Mouse (Mus musculus): ENCODE measurements around the gene Eif2s1. TPM values are rescaled to one million over a fixed set of nuclear protein-coding genes. Genes with fewer than 3 reads are reported as not detected.
"Not testable (repeated sequence)": the region's sequence is repeated elsewhere in the genome, so short reads cannot be mapped to it uniquely, and the experiment has no call there.

Gene Eif2s1
- polyA plus RNA-seq, 1 experiment, result 30.1 TPM

DNA sequence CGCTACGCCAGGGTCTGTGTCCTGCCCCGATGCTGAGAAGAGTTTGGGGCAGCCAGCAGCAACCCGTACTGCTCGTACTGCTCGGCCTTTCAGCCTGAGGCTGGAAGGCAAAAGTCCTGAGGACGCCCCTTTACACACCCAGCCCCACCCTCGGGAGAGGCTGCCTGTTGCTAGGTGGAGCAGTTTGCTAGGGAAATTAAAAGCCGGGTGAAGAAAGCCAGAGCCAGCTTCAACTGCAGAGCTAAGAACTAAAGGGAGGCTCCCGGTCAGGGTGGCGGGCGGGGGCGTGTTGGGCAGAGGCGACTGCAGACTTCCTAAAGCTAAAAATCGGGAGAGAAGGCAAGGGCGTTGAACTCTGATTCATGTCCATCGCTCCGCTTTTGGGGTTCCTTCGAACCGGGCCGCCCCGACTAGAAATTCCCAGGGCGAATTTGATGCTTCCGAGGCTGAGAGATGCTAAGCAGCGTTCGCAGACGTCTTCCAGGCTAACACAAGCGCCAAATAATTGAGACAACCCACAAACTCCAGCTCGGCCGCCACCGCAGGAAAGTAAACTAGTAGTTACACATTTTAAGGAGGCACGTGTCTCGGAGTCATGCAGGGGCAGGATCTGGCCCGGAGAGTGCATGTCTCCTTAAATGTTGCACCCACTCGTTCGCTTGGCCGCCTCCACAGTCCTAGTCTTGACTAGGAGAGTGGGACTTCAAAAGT lies 50.2 kb downstream of the Eif2s1 start:
- peak; percentile 27 to 53 for DNase-seq (ENCODE audit: extremely low spot score in 1 of 2, low spot score in 1 of 2)

DNA sequence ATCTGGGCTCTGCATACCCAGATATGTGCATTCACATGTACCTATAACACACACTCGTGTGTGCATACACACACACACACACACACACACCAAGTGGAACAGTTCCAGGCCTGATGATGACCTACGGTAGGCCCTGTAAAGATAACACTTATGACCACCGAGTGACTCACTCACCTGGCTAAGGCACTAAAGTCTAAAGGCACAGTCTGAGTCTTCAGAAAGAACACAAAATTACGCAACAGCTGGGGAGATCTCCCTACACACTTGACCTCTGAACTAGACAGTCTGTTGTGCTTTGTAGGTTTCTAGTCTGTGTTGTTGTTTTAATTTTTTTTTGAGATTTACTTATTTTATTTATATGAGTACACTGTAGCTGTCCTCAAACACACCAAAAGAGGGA lies 52.8 kb downstream of the Eif2s1 start:
- DNase-seq (ENCODE audit: extremely low spot score in 1 of 2, low spot score in 1 of 2), result no peak

DNA sequence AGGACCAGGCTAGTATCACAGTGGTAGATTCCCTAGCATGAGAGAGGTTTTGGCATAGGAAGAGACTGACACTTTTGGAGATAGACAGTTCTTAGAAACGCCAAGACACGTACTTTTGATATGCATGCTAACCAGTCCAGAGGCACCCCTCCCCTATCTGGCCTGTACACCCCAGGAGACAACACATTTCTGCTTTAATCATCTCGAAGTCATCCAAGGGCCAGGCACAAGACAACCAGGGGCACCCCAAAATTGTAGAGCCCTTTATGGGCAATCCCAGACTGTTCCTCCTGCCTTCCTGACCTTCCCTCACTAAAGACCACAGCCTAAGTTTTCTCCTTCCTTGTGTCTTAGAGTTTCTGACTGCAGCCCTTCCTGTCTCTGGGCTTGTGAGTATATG lies 53.9 kb downstream of the Eif2s1 start:
- DNase-seq (ENCODE audit: extremely low spot score in 1 of 2, low spot score in 1 of 2), result no peak

DNA sequence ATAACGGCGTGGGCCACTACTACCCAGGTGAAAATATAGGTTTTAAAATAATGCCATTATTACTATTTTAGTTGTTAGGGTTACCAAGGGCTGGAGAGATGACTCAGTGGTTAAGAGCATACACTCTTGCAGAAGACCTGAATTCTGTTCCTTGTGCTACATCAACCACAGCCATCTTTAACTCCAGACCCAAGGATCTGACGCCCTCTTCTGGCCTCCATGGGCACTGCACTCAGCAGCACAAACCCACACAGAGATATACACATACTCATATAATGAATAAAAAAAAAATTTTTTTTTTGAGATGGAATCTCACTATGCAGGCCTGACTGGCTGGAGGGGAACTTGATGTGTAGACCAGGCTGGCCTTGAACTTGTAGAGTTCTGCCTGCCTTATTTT lies 54.7 kb downstream of the Eif2s1 start:
- no peak for DNase-seq (ENCODE audit: extremely low spot score in 1 of 2, low spot score in 1 of 2)

DNA sequence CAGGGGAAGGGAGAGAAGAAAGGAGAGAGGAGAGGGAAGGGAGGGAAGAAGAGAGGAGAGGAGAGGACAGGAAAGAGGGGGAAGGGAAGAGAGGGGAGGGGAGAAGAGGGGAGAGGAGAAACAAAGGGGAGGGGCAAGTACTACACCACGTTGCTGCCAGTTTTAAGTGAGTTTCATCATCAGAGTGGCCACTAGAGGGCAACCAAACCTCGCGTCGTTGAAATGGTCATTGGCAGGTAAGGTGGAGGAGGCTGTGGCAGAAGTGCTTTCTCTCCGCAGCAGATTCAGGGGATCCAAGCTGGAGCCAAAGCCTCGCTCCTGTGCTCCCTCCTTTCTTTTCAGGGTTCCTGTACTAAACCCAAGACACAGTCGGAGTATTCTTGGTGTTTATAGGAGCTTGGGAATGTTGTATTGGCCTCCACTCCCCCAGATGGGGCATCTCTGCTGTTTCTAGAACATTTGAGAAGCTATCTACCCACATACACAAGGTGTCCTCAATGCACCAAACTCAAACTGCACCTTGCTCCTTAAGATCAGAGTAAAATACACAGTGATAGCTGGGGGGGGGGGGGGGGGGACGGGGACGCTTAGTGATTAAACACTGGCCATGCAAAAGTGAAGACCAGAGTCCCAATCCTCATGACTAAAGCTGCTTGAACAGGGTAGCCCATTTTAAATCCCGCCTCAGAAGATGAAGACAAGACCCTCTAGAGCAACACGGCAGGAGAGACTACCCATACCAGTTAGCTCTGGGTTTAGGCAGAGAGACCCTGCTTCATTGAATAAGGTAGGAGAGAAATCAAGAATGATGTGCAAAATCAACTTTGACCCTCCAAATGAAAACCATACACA lies 56.8 kb downstream of the Eif2s1 start:
- peak; percentile 72 to 92 for DNase-seq (ENCODE audit: extremely low spot score in 1 of 2, low spot score in 1 of 2)

DNA sequence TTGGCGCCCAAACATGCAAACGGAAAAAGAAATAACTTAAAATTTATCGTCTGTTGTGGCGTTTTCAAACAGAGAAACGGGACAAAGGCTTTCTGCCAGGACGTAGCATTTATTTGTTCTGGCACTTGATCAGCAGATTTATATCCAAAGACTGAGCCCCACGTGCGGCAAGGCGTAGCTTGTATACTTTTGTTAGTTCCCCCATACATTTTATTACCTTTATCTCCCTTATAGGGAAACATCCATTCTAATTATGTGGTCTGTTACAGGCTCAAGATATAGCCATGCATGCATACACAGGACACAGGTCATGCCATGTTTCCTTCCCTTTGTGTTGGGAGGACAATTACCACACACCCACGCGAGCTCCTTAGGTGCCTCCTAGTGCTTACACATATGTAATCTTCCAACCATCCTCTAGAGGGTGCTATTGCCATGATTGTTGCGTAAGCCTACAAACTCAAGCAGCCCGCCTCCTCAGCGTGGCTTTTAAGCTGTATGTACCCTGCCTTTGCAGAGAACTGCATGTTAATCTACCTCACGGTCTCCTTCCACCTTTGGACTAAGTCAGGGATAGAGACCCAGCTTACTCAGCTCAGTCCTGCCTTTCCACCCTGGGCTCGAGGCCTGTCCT lies 57.6 kb downstream of the Eif2s1 start:
- DNase-seq (ENCODE audit: extremely low spot score in 1 of 2, low spot score in 1 of 2), result peak; percentile 78 to 90

DNA sequence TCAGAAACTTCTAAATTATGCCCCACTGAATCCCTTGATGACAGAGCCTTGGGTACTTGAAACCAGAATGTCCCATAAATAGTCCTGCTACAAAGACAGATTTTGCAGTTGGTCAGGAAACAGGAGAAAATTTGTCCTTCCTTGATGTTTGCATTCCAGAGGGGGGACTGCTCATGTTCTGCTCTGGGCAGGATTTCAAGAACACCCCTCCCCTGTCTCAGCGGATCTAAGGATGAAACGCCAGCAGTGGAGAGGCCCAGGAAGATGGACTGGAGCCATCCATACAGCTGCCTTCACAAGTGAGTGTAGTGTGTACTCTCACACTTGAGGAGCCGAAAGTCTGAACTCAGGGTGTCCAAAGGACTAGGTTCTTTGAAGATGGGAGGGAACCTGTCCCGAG lies 59.8 kb downstream of the Eif2s1 start:
- DNase-seq (ENCODE audit: extremely low spot score in 1 of 2, low spot score in 1 of 2), result no peak

DNA sequence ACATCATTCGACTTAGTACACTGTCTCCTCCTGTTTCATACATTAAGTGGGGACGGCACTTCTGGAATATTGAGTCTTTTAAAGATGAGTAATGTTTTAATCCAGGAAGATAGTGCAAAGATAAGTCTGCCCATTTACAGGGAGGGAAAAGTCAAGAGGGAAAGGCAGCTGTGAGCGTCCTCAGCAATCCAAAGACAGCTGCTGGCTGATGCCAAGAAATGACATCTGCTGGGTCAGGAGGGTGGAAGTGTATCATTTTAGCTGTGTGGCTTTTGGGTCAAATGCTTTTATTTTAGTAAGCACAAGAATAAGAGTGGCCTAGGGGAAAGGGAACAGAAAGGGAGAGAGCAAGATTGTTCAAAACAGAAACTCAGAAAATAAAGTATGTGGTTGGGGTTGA lies 60.4 kb downstream of the Eif2s1 start:
- no peak for DNase-seq (ENCODE audit: extremely low spot score in 1 of 2, low spot score in 1 of 2)

DNA sequence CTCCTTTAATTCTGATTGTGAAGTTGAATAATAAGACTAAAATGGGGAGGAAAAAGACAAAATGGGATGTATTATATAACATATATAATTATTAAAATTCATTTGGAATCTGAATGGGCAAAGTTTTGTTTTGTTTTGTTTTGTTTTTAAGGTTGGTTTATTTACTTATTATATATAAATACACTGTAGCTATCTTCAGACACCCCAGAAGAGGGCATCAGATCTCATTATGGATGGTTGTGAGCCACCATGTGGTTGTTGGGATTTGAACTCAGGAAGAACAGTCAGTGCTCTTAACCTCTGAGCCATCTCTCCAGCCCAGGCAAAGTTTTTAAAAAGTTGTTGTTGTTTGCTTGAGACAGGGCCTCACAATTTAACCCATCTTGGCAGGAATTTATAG lies 61.4 kb downstream of the Eif2s1 start:
- DNase-seq (ENCODE audit: extremely low spot score in 1 of 2, low spot score in 1 of 2), result not testable (repeated sequence)

DNA sequence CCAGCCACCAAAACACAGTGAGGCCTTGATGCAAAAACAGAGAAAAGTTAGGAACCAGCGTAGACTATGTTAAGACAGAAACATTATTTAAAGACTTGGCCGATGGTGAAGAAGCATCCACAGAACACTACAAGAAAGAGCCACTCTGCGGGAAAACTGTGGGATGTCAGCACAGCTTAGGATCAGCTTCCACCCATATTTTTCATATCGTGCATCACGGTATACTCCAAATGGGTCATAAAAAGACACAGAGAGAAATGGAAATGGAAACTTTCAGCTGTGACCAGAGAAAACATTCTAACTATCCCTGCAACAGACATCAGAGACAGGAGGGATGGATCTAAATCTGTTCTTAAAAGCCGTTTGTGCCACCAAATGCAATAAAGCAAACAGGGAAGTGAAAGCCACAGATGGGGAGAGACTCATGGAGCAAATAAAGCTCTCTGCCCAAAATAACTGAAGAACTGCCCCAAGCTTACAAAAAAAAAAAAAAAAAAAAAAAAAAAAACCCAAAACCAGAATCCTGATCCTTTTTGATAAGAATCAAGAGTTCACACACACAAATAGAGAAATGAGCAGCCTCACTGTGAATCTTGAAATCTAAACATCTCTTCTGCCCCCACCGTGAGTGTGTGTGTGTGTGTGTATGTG lies 62.0 kb downstream of the Eif2s1 start:
- DNase-seq (ENCODE audit: extremely low spot score in 1 of 2, low spot score in 1 of 2), result peak; percentile 8 to 30

DNA sequence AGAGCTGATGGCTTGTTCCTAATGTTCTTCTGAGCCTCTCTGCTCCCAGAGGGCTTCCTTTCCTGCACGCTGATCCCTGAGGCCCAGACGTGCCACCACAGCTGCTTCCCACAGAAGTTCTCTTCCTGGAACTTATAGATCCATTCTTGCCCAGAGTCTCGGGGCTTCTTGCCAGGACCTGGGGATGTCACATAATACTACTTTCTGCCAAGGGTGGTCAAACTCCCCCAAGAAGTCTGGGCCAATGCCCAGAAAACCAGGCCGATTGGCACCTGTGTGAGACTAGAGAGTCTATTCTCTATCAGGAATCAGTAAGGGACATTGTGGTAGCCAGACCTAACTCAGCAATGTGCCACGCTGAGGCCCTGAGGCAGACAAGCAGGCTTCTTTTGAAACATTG lies 65.7 kb downstream of the Eif2s1 start:
- no peak for DNase-seq (ENCODE audit: extremely low spot score in 1 of 2, low spot score in 1 of 2)

DNA sequence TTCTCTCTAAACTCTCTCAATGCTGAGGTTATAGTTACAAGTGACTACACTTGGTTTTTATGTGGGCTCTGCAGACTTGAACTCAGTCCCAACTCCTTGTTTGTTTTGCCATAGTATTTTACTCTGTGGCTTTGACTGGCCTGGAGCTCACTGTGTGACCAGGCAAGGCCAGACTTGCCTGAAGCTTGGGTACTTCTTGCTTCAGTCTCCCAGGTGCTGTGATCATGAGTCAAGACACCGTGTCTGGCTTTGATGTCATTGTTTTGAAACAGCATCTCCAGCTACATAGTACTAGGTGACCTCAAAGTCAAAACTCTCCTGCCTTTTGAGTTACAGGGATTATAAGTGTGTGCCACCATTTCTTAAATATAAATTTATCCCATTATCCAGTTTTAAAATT lies 68.3 kb downstream of the Eif2s1 start:
- DNase-seq (ENCODE audit: extremely low spot score in 1 of 2, low spot score in 1 of 2), result no peak

DNA sequence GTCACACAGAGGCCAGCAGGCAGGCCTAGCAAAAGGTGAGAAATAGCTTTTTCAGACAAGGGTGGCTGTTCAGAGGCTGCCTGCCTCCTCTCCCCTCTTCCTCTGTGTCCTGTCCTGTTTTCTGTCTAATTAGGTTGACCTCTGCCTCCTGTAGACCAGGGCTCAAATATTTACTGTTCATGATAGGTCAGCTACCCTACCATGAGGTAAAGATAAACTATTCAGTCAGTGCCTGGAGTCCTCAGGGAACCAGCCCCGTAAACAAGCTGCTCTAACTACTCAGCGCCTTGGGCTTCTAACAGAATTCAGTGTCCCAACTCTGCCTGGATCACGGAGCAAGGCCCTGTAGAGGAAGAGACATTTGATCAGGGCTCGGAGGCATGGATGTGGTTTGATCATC lies 74.9 kb downstream of the Eif2s1 start:
- no peak for DNase-seq (ENCODE audit: extremely low spot score in 1 of 2, low spot score in 1 of 2)

Other genes with a start within 250 kb of the Eif2s1 start
- gene Fam71d, start 170.3 kb upstream of the Eif2s1 start, polyA plus RNA-seq (2012; rRNA removed), result 0.23 and 0.60 TPM in 2 replicates
- gene Mpp5, start 112.9 kb upstream of the Eif2s1 start, polyA plus RNA-seq (2012; rRNA removed), result 10.0 and 11.4 TPM in 2 replicates
- gene Atp6v1d, start 181 bp upstream of the Eif2s1 start, polyA plus RNA-seq (2012; rRNA removed), result 215 and 242 TPM in 2 replicates
- gene Plek2, start 45.1 kb downstream of the Eif2s1 start, polyA plus RNA-seq (2012; rRNA removed), result 0.14 and 0.17 TPM in 2 replicates
- gene Tmem229b, start 145.8 kb downstream of the Eif2s1 start, polyA plus RNA-seq (2012; rRNA removed), result 18.9 and 21.6 TPM in 2 replicates
- 9.9 and 10.6 TPM in 2 replicates for gene Plekhh1, start 167.3 kb downstream of the Eif2s1 start, polyA plus RNA-seq (2012; rRNA removed)
- 10.9 and 12.1 TPM in 2 replicates for gene Pigh, start 227.8 kb downstream of the Eif2s1 start, polyA plus RNA-seq (2012; rRNA removed)

All from frontal cortex, adult 2 months (tissue).